Mouse (Mus musculus) frontal cortex, adult 2 months (tissue): ENCODE results near the gene Hoxa4. TPM values are rescaled to one million over a fixed set of nuclear protein-coding genes. Genes with fewer than 3 reads are reported as not detected.

Source experiments
- DNase-seq, 2 experiments: peaks; one replicate each; pipeline ENCODE4 v3.0.0; 2022; ENCODE audit warnings: low spot score in 1 of 2; ENCODE audit errors: extremely low spot score in 1 of 2
- polyA plus RNA-seq: library from polyadenylated mRNA; depleted of rRNA; stranded (reverse); fragments of >200 nt; gene quantifications from 2 replicates; pipeline ENCODE4 v1.2.3, GENCODE M21; 2012

Gene Hoxa4
- polyA plus RNA-seq, 1 experiment: not detected

GRCm38 (mm10) chr6:52167736-52168161 lies 23.8 kb downstream of the Hoxa4 start:
- DNase-seq: no peak

GRCm38 (mm10) chr6:52167176-52167575 lies 24.4 kb downstream of the Hoxa4 start:
- no peak for DNase-seq

GRCm38 (mm10) chr6:52166431-52167077 lies 25.0 kb downstream of the Hoxa4 start:
- no peak for DNase-seq

- DNase-seq: no peak
These were observed 25.8 kb downstream of the Hoxa4 start for GRCm38 (mm10) chr6:52165441-52166370.

- no peak for DNase-seq
These were observed 26.7 kb downstream of the Hoxa4 start, which contains the start of gene Hoxa2 for GRCm38 (mm10) chr6:52164626-52165440. Hoxa2 (minus strand) TSS chr6:52164831.

DNA sequence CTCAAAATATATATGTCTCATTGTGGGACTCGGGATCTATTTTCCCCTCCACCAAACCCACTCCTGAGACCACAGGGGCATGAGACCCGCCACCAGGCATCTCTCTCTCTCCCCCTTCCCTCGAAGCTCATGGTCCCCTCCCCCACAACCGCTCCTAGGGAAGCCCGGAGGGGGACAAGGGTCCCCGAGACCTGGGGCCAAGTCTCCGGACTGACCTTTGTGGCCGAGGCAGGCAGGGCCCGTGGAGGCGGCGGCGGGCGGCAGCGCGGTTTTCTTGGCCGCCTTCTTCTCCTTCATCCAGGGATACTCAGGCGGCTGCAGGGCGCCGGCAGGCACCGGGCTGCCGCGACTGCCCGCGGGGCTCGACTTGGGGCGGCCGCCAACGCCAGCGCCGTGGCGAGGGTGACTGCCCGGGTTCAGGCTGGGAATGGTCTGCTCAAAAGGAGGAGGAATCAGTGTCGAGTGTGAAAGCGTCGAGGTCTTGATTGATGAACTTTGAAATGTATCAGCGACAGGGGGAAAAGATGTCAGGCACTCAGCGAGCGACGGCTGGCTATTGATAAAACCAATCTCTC lies 27.4 kb downstream of the Hoxa4 start:
- DNase-seq: no peak

- no peak for DNase-seq
These were observed 28.1 kb downstream of the Hoxa4 start for GRCm38 (mm10) chr6:52163366-52164031.

DNA sequence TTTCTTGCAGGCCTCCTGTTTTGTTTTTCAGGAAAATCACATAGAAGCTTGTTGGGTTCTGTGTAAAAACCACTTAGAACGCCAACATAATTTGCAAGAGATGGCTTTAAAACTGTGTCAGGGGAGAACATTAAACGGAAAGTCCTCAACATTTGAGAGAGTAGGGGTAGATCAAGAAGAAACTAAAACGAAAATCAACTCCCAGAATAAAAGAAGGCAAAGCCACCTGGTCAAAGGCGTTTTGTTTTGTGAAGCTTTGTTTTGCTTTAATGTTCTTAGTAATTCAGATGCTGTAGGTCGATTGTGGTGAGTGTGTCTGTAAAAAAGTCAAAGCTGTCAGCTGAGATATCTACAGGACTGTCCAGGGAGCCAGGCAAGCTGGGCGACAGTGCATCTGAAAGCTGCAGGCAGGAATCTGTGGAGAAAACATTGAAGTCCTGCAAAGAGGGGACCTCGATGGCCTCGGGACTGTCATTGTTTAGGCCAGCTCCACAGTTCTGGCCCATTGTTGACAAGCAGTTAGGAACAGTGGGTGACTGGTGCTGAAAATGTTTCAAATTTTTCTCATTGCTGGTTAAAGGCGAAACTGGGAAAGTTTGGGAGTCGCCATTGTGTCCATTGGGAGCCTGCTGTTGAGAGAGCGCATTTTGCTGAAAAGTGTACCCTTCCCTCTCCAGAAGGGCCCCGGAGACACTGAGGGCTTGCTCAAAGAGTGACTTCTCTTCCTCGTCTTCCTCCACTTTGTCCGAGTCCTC lies 28.8 kb downstream of the Hoxa4 start:
- DNase-seq: no peak

- no peak for DNase-seq
These were observed 29.5 kb downstream of the Hoxa4 start for GRCm38 (mm10) chr6:52162093-52162380.

GRCm38 (mm10) chr6:52161336-52162092 lies 30.0 kb downstream of the Hoxa4 start:
- DNase-seq: no peak

DNA sequence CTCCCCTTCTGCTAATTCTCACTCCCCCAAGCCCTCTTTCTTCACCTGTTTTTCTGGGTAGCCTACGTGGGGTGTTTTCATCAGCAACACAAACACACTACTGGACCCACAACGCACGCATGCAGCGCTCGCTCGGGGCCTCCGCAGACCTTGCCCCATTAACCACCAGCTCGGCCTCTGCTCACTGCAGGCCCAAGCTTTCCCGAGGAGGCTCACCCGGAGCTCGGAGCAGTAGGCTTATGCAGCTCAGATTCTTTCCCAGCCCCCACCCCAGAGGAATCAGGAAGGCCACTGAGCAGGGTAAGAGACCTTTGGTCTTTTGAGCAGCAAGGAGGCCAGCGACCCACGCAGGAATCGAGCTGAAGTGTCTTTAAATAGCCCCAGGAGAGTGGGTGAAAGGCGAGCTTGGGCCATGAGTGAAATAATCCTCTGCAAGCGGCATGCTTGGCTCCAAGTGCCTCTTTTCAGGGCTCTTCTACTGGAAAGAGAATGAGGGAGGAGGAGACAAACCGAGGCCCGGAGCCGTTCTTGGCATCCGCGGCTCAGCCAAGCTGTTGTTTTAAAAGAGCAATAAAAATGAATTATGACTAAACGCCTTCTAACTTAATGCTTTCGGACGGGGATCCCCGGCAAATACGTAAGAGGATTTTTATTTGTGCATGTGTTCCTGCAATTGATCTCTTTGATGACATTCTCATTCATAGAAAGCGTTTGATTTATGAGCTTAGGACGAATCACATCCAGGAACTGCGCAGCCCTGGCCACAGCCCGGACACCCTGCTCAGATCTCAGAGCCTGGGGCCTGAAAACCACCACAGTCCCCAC lies 30.8 kb downstream of the Hoxa4 start:
- no peak for DNase-seq

DNA sequence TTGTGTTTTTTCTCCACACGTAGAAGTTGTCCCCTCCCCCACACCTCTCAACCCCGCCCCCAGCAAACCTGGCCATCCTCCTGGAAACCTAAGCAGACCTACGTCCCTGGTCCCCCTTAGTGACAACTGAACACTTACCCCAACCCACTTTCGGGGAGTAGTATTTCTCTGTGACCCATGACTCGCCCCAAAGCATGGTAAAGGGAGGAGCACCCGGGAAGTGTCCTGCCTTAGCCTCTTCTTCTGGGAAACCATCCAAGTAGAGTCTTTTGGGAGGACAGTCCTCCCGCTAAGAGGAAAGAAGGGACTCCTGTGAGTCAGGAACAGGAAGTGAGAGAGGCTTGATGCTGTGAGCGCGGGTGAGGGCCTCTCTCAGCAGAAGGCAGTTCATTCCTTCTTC lies 31.6 kb downstream of the Hoxa4 start:
- no peak for DNase-seq

DNA sequence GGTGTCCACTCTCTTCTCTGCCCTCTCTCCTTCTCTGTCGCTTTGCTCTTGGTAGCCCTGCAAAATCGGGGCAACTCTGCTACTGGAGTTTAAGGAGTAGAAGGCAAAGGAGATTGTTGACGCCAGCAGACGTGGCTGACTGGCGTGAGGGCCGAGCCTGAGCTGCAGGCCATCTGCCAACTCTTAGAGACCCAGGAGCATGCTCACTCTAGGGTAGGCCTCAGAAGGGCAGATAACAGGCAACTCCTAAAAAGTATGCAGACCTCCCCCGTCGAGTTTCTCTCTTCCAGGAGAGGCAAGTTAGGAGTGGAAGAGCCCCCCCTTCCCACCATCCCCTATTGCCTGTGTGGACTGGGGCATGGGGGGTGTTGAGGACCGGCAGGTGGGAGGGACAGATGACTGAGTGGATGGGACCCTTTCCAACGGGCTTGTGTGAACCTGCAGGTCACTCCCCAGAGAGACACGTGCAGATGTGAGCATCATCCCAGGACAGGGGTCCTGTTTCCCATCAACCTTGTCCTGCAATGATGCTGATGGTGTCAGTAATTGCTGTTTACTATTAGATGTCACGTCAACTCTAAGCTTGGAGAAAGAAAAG lies 32.3 kb downstream of the Hoxa4 start:
- DNase-seq: no peak

DNA sequence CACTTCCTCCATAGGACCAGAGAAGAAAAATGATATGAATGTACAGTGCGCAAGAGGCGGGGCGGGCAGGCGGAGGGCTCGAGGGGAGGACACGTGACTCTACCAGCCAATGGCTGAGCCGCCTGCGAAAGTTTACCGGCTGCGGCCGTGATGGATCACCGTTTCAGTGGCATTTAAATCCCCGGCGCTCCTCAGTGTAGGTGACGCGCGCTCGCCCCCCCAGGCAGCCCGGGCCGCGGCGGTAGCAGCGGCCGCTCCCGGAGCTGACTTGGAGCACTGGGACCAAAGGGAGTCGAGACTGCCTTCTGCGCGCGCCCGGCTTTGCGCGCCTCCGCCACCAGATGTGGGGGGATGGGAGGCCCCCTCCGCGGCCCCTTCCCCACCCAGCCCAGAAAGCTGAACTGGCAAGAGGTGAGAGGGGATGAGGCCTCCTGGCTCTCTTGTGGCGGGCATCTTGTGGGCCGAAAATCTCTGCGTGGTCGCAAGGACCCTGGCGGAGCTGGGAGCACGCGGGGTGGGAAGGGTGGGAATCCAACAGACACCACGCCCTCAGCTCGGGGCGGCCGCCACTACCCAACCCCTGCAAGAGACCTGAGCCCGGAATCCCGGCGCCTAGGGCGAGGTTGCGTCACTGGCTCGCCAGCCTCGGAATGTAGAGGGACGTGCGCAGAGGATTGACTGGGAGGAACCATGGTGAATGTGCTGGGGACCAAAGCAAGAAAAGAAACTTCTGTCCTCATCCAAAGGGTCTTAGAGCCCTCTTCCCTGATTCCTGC lies 33.1 kb downstream of the Hoxa4 start, which contains the start of gene Hoxa1:
Gene Hoxa1 (minus strand): TSS at position 42 of the 776 bp plus-strand sequence.
- DNase-seq: no peak

- no peak for DNase-seq
These were observed 33.9 kb downstream of the Hoxa4 start for GRCm38 (mm10) chr6:52157466-52158275.
